ENCODE assay signal across 8 mouse cellular contexts in genomic region chr3:88772399-88772798, GRCm38 (mm10). TPM values are rescaled to one million over a fixed set of nuclear protein-coding genes. Genes with fewer than 3 reads are reported as not detected.
DNase-seq lines count a peak whose midpoint lies in the region; ATAC-seq and TF ChIP-seq lines count a peak whose summit lies in the region.
"Not testable (repeated sequence)": the region's sequence is repeated elsewhere in the genome, so short reads cannot be mapped to it uniquely, and the experiment has no call there.

No protein-coding gene starts in this region.

- H3K4me2 ChIP-seq in embryonic facial prominence, embryonic 14.5 days (ENCODE audit: low read depth, low read length) = peak overlapping the region; percentile 37
- not testable (repeated sequence) for H3K4me2 ChIP-seq in midbrain, embryonic 11.5 days

- H3K4me3 ChIP-seq in embryonic facial prominence, embryonic 14.5 days (ENCODE audit: low read depth, low read length); kidney, adult 2 months (ENCODE audit: insufficient read depth, low read depth, low read length): not testable (repeated sequence)
- peak overlapping the region; percentile 34 for H3K4me3 ChIP-seq in limb, embryonic 10.5 days
- H3K4me3 ChIP-seq in midbrain, embryonic 11.5 days (ENCODE audit: low read depth, low read length) = peak overlapping the region; percentile 50

- not testable (repeated sequence) for H3K36me3 ChIP-seq in embryonic facial prominence, embryonic 14.5 days (ENCODE audit: control insufficient read depth, insufficient read depth, low read length); kidney, adult 2 months (ENCODE audit: control insufficient read depth, insufficient read depth, low read length); limb, embryonic 10.5 days; midbrain, embryonic 11.5 days (ENCODE audit: control insufficient read depth, insufficient read depth, low read length)

- not testable (repeated sequence) for H3K4me1 ChIP-seq in embryonic facial prominence, embryonic 14.5 days (ENCODE audit: control insufficient read depth, insufficient read depth, low read length); kidney, adult 2 months (ENCODE audit: control insufficient read depth, insufficient read depth, low read length); limb, embryonic 10.5 days; midbrain, embryonic 11.5 days (ENCODE audit: control insufficient read depth, insufficient read depth, low read length)

- not testable (repeated sequence) for H3K9me3 ChIP-seq in embryonic facial prominence, embryonic 14.5 days (ENCODE audit: control insufficient read depth, low read length); limb, embryonic 10.5 days (replicated peaks); midbrain, embryonic 11.5 days (ENCODE audit: control insufficient read depth, low read length)

- TF ChIP-seq POLR2A in kidney, adult 2 months (IDR thresholded peaks at IDR 0.05; ENCODE audit: low read depth, low read length) = not testable (repeated sequence)

- WGBS in embryonic facial prominence, embryonic 14.5 days = under 1% methylated on average over 16 of the region's 19 CpGs
- 1% methylated on average over 19 of the region's 19 CpGs for WGBS in kidney, adult 2 months
- under 1% methylated on average over 19 of the region's 19 CpGs for WGBS in limb, embryonic 10.5 days
- under 1% methylated on average over 19 of the region's 19 CpGs for WGBS in midbrain, embryonic 11.5 days

- not testable (repeated sequence) for H3K9ac ChIP-seq in embryonic facial prominence, embryonic 14.5 days (ENCODE audit: low read depth, low read length); midbrain, embryonic 11.5 days (ENCODE audit: low read length)

- not testable (repeated sequence) for TF ChIP-seq CTCF in kidney, adult 2 months (conservative IDR thresholded peaks at IDR 0.05; ENCODE audit: insufficient read depth, insufficient read length, low read depth, low read length)

- H3K27me3 ChIP-seq in embryonic facial prominence, embryonic 14.5 days (replicated peaks; ENCODE audit: control insufficient read depth, insufficient read depth, low read length); kidney, adult 2 months (replicated peaks; ENCODE audit: control insufficient read depth, insufficient read depth, low read length); limb, embryonic 10.5 days (ENCODE audit: low read depth, poor library complexity, severe bottlenecking); midbrain, embryonic 11.5 days (ENCODE audit: control insufficient read depth, insufficient read depth, low read length): not testable (repeated sequence)

- ATAC-seq in embryonic facial prominence, embryonic 14.5 days (ENCODE audit: low read depth) = peak; percentile 67
- peak; percentile 72 for ATAC-seq in midbrain, embryonic 11.5 days (ENCODE audit: low FRiP score)

- H3K27ac ChIP-seq in embryonic facial prominence, embryonic 14.5 days (replicated peaks; ENCODE audit: low read depth, low read length); kidney, adult 2 months (ENCODE audit: insufficient read depth, low read depth, low read length); limb, embryonic 10.5 days; midbrain, embryonic 11.5 days (ENCODE audit: low read depth, low read length): not testable (repeated sequence)

- peak; percentile 56 to 63 for DNase-seq in adrenal gland, postnatal 4 days (ENCODE audit: low spot score in 2 of 2)
- peak; percentile 87 for DNase-seq in embryonic facial prominence, embryonic 14.5 days (ENCODE audit: low spot score)
- peak; percentile 90 for DNase-seq in heart, adult 8-10 months (ENCODE audit: low spot score)
- DNase-seq in kidney, adult 2 months = peak; percentile 95
- peak; percentile 63 for DNase-seq in limb, embryonic 10.5 days (ENCODE audit: low spot score)
- peak; percentile 97 for DNase-seq in midbrain, embryonic 11.5 days (ENCODE audit: low spot score, missing footprints)
- peak; percentile 96 to 98 for DNase-seq in right cerebral cortex, postnatal 36 days (ENCODE audit: low spot score in 2 of 2)
- DNase-seq in urinary bladder, postnatal 4 days (ENCODE audit: low spot score in 2 of 2) = peak; percentile 78 to 81

RNA-seq across cellular contexts. Expression of gene Syt11, which starts 2.6 kb away (rescaled TPM):
- 10 to 100 TPM; 23.6 to 29.5 TPM for total RNA-seq in adrenal gland, postnatal 4 days (2021)
- 25.8 and 30.9 TPM in 2 replicates for polyA plus RNA-seq in embryonic facial prominence, embryonic 14.5 days (2014; fragmentation: Nextera tagmentation; extraction: Ambion mirVana)
- 1 to 10 TPM; 6.4 to 9.0 (median 7.7) TPM for total RNA-seq in heart, adult 8-10 months (2022)
- 7.3 and 8.2 TPM in 2 replicates for polyA plus RNA-seq in kidney, adult 2 months (2012; rRNA removed)
- 15.1 and 28.1 TPM in 2 replicates for polyA plus RNA-seq in limb, embryonic 10.5 days (2016; fragmentation: Nextera tagmentation; extraction: Ambion mirVana)
- polyA plus RNA-seq in midbrain, embryonic 11.5 days (2014; fragmentation: Nextera tagmentation; extraction: Ambion mirVana) = 178 and 180 TPM in 2 replicates

RNA-seq across cellular contexts. Expression of gene Rit1, which starts 55.8 kb away (rescaled TPM):
- total RNA-seq in adrenal gland, postnatal 4 days (2021) = 10 to 100 TPM; 53.4 to 54.0 TPM
- 60.9 and 62.9 TPM in 2 replicates for polyA plus RNA-seq in embryonic facial prominence, embryonic 14.5 days (2014; fragmentation: Nextera tagmentation; extraction: Ambion mirVana)
- total RNA-seq in heart, adult 8-10 months (2022) = 10 to 100 TPM; 61.8 to 76.1 (median 67.9) TPM
- 37.2 and 48.1 TPM in 2 replicates for polyA plus RNA-seq in kidney, adult 2 months (2012; rRNA removed)
- 26.8 and 28.4 TPM in 2 replicates for polyA plus RNA-seq in limb, embryonic 10.5 days (2016; fragmentation: Nextera tagmentation; extraction: Ambion mirVana)
- 43.8 and 48.8 TPM in 2 replicates for polyA plus RNA-seq in midbrain, embryonic 11.5 days (2014; fragmentation: Nextera tagmentation; extraction: Ambion mirVana)
